Mouse (Mus musculus) gastrocnemius, adult 2 months (tissue): ENCODE data around the gene Plgrkt. TPM values are rescaled to one million over a fixed set of nuclear protein-coding genes. Genes with fewer than 3 reads are reported as not detected.

Experiments
- DNase-seq: peaks from one replicate; pipeline ENCODE4 v3.0.0; 2022
- H3K27ac ChIP-seq: fragments of 200-600 bp; 2 replicates; pipeline ENCODE4 v1.8.1; 2022; ENCODE audit warnings: mild to moderate bottlenecking
- H3K4me3 ChIP-seq: fragments of 200-600 bp; 2 replicates; pipeline ENCODE4 v1.8.1; 2022; ENCODE audit warnings: mild to moderate bottlenecking, moderate library complexity
- CTCF ChIP-seq: fragments of 200-600 bp; IDR thresholded peaks from 2 replicates; pipeline ENCODE4 v1.8.1; 2022; ENCODE audit warnings: antibody characterized with exemption, mild to moderate bottlenecking, moderate library complexity
- intact Hi-C: fragments of 180-260 bp; cut with DNase I; formaldehyde crosslinking; loops from one replicate; pipeline ENCODE4 v1.15.1; 2025
- total RNA-seq, 2 experiments: library from RNA; stranded (reverse); gene quantifications; 2 replicates each; pipeline ENCODE4 v1.2.3; 2021

The Plgrkt gene
- total RNA-seq, 2 experiments from 2014 or later: 16.1 to 21.2 TPM

DNA sequence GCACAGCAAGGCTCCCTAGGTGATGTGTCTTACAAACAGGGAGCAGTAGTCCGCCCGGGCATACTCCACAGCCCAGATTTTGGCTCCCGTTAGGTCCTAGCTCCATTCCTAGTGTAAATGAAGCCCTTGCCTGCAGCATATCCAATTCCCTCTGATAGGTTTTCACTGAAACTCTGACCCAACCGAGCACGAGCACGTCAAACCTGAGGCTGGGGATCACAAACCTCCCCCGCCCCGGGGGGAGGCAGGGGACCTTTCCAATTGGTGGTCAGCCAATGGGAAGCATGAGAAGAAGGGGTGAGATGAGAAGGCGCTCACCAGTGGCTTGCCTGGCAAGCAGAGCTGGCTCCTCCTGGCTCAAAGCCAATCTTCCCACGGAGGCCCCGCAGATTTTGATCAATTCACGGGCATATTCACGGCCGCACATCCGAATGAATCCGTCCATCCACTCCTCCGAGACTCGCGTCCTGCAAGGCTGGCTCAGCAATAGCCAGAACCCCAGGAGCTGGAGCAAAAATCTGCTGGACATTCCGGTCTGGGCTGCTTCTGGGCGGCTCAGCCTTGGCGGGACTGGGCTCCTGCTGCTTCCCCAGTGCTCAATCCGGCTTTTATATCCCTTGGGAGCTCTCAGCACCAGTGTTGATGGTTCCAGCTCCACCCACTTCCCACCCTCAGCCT, 33.0 kb downstream of the Plgrkt start, which contains the start of gene Rln1:
Rln1 (minus strand) TSS at position 603 of the 678 bp plus-strand sequence.
- intact Hi-C loops: no loop called here
- Histone ChIP-seq H3K4me3 (peak within 1 kb of the TSS; percentile 66), H3K27ac (no peak within 1 kb of the TSS)
- TF ChIP-seq CTCF: no peak
- DNase-seq: peak; percentile 20

DNA sequence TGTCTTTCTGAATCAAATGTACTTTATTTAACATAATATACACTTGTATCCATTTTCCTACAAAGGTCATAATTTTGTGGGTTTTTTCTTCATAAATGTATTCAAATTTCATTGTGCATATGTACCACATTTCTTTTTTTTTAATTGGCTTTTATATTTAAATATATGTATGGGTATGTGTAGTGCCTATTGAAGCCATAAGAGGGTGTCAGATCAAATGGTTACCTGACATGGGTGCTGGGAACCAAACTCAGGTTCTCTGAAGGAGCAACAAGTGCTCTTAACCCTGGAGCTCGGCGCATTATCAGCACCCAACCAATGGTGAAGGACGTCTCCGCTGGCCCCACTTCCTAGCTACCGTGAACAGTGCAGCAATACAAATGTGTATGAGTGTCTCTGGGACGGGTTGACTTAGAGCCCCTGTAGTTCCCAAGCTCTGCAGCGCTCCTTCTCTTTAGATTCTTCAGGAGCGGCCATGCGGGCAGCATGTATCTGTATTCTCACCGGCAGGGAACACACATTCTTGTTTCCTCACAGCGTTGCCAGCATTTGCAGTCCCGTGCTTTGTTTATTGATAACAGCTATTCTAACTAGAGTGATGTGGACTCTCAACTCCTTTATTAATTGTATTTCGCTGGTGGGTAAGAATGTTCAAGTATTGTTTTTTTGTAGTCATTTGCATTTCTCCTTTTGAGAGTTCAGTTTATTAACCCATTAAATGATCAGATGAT, 40.2 kb downstream of the Plgrkt start:
- intact Hi-C loops: no loop called here

GRCm38 (mm10) chr19:29326396-29326795, 40.8 kb downstream of the Plgrkt start:
- Histone ChIP-seq H3K27ac (no peak overlapping the region), H3K4me3 (no peak overlapping the region)
- TF ChIP-seq CTCF: no peak
- DNase-seq: no peak
- intact Hi-C loops: no loop called here

More for the DNA sequence above, 40.2 kb downstream of the Plgrkt start:
- TF ChIP-seq CTCF: no peak
- DNase-seq: no peak
- H3K27ac ChIP-seq: no peak overlapping the region
- H3K4me3 ChIP-seq: no peak overlapping the region

GRCm38 (mm10) chr19:29325852-29326180, 41.4 kb downstream of the Plgrkt start:
- no peak for DNase-seq
- peak overlapping the region; percentile 60 for H3K4me3 ChIP-seq
- H3K27ac ChIP-seq: no peak overlapping the region
- intact Hi-C loops: no loop called here
- TF ChIP-seq CTCF: no peak

- peak; percentile 85 for DNase-seq
- intact Hi-C loops: no loop called here
- Histone ChIP-seq H3K27ac (no peak within 1 kb of the TSS), H3K4me3 (peak within 1 kb of the TSS; percentile 60)
- no peak for TF ChIP-seq CTCF
These were observed 41.9 kb downstream of the Plgrkt start, which contains the start of gene Insl6 for GRCm38 (mm10) chr19:29325053-29325851. TSS of gene Insl6 (minus strand) at chr19:29325356.

DNA sequence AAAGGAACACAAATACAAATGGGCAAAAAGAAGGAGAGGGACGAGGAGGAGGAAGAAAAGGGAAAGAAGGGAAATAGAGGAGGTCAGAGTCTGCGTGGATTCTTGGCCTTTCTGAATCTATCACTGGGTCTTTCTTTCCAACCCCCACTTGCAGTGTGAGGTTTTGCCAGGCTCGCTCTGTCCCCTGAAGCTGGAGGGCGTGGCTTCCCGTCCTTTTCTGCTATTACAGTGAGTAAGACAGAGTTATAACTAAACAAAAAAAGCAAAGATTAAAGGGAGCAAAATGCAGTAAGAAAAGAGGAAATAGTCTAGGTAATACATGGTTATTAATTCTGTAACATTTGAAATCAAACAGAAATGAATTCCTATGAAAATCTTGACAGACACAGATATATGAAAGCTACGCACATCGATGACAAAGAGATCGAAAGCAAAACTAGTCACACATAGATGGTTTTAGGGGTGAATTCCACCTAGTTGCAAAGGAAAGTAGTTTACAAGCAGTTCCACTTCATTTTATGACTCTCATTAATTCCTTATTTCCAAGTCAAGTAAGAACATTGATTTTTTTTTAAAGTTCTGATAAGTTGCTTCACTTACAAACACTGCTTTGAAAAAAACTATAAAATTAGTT, 43.7 kb downstream of the Plgrkt start:
- H3K27ac ChIP-seq: no peak overlapping the region
- DNase-seq: no peak
- no peak for TF ChIP-seq CTCF
- intact Hi-C loops: no loop called here
- H3K4me3 ChIP-seq: no peak overlapping the region

GRCm38 (mm10) chr19:29312661-29313060, 54.5 kb downstream of the Plgrkt start:
- TF ChIP-seq CTCF: no peak

DNA sequence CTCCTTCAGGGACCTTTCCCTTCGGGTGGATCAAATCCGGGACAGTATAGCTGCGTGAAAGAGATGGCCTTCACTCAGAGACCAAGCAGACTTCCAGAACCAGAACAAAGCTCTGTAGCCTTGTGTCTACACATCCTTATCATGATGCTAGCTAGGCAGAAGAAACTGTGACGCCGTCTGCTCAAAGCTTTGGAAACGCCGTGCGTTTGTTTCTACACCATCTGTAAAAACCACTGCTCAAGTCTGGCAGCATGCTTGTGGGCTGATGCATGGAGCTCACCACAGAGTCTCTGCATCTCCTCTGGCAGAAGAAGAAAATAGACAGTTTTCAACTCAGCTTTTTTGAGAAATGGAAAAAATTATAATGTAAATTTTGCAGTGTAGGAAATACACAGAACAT, 55.4 kb downstream of the Plgrkt start:
- no peak for DNase-seq
- intact Hi-C loops: no loop called here
- no peak for TF ChIP-seq CTCF

More at GRCm38 (mm10) chr19:29312661-29313060, 54.5 kb downstream of the Plgrkt start:
- DNase-seq: no peak
- Histone ChIP-seq H3K27ac (no peak overlapping the region), H3K4me3 (no peak overlapping the region)
- intact Hi-C loops: no loop called here

DNA sequence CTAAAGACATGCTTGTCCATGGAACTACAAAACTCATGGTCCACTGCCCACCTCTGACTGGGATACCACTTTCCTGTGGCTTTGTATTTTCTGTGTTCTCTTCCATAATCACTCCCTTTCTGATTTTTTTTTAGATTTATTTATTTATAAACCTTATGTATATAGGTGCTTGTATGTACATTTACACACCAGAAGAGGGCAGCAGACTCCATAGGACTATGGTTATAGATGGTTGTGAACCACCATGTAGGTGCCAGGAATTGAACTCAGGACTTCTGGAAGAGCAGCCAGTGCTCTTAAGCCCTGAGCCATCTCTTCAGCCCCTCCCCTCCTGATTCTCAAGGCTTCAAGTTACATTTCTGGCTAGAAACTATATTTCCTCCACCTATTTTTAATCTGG, 58.4 kb downstream of the Plgrkt start:
- H3K4me3 ChIP-seq: no peak overlapping the region
- intact Hi-C loops: loop anchor here (5.0 kb wide), 1 partner anchor 48 kb away; no protein-coding TSS in a partner anchor
- peak; percentile 42 for TF ChIP-seq CTCF
- DNase-seq: no peak
- no peak overlapping the region for H3K27ac ChIP-seq

More for the DNA sequence above, 55.4 kb downstream of the Plgrkt start:
- Histone ChIP-seq H3K27ac (no peak overlapping the region), H3K4me3 (no peak overlapping the region)

DNA sequence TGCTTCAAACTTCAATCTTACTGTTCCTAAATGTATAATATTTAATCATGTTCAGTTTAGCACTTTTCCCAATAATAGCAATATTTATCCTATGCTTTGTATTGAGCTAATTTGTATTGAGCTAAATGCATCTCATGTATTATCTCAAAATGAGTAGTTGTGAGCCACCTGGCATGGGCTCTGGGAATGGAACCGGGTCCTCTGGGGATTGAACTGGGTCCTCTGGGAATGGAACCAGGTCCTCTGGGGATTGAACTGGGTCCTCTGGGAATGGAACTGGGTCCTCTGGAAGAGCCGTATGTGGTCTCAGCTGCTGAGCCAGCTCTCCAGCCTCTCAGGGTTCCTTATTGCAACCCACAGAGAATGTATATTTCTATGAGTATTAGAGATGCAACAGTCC, 65.1 kb downstream of the Plgrkt start:
- TF ChIP-seq CTCF: no peak
- H3K27ac ChIP-seq: no peak overlapping the region
- intact Hi-C loops: no loop called here
- H3K4me3 ChIP-seq: no peak overlapping the region
- no peak for DNase-seq

DNA sequence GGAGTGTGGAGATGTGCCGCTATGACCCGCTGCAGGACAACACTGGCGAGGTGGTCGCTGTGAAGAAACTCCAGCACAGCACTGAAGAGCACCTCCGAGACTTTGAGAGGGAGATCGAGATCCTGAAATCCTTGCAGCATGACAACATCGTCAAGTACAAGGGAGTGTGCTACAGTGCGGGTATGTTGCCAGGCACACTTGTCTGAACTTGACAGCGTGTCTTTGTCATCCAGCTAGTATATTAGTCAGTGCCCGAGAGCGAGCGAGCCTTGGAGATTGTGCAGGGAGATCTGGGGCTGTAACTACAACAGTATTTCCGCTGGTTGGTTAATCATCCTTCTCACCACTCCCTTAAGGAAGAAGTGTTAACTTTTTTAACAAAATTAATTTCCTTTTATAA, 66.3 kb downstream of the Plgrkt start:
- Histone ChIP-seq H3K27ac (no peak overlapping the region), H3K4me3 (no peak overlapping the region)
- no peak for TF ChIP-seq CTCF
- DNase-seq: no peak
- intact Hi-C loops: no loop called here

Other genes with a start within 250 kb of the Plgrkt start
- 10 to 100 TPM; 19.9 to 34.9 TPM for gene Jak2, start 115.6 kb downstream of the Plgrkt start, total RNA-seq
- gene Insl6, start 42.0 kb downstream of the Plgrkt start, total RNA-seq: not detected
- gene Rln1, start 32.7 kb downstream of the Plgrkt start, total RNA-seq: not detected
- gene Cd274, start 65 bp upstream of the Plgrkt start, total RNA-seq: under 1 TPM; 0.59 to 0.71 TPM
- gene Pdcd1lg2, start 43.5 kb upstream of the Plgrkt start, total RNA-seq: not detected
- 10 to 100 TPM; 24.4 to 27.3 TPM for gene Ric1, start 154.9 kb upstream of the Plgrkt start, total RNA-seq